Mouse (Mus musculus): ENCODE data around the gene Pdpn. TPM values are rescaled to one million over a fixed set of nuclear protein-coding genes. Genes with fewer than 3 reads are reported as not detected.

Pdpn gene
- not detected for total RNA-seq (2023)

DNA sequence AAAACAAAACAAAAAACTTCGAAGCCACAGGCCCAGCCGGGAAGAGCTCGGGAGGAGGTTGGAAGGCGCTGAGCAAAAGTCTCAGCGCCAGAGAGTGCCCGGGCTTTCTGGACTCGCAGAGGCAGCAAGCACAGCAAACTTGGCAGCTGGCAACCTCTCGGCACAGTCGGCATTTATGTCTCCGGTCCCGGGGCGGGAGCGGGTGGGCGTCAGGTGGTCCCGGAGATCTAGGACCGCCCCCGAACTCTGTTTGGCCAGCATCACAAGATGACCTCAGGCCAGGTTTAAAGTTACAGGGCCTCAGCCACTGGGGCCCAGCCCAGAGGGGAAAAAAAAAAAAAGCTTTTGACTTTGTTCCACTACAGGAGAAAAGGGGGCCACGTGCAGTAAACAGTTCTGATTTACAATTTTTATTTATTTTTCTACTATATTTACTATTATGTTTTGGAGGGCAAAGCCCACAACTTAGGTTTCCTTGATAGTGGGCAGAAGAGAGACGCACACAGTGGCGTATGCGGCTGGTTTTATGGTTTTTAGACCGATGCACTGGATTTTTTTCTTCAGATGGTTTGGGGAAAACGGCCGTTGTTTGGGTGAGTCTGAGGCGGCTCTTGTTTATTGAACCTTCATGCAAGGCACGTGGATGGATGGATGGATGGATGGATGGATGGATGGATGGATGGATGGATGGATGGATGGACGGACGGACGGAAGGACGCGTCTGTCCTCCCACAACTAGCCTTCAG lies at the start of gene Pdpn:
TSS of gene Pdpn (minus strand) at position 240 of the 746 bp plus-strand sequence.

Other genes with a start within 250 kb of the Pdpn start
- gene Prdm2, start 86.6 kb downstream of the Pdpn start, total RNA-seq (2023) = 10 to 100 TPM; 65.9 to 69.2 TPM
- not detected for gene Lrrc38, start 50.2 kb upstream of the Pdpn start, total RNA-seq (2023)
- gene Pramel1, start 94.9 kb upstream of the Pdpn start, total RNA-seq (2023) = not detected
- gene Pramef8, start 112.9 kb upstream of the Pdpn start, total RNA-seq (2023) = 10 to 100 TPM; 49.3 to 52.1 TPM
- gene Oog4, start 150.8 kb upstream of the Pdpn start, total RNA-seq (2023) = not detected
- not detected for gene Gm13043, start 211.8 kb upstream of the Pdpn start, total RNA-seq (2023)
- not detected for gene Gm13040, start 236.4 kb upstream of the Pdpn start, total RNA-seq (2023)